Mouse (Mus musculus) forebrain, embryonic 15.5 days (tissue): ENCODE measurements around the gene Gnl1. TPM values are rescaled to one million over a fixed set of nuclear protein-coding genes. Genes with fewer than 3 reads are reported as not detected.

Source experiments
- ATAC-seq: fragments of 200-750 bp; cut with Nextera tagmentation; replicated peaks from 2 replicates; pipeline ENCODE4 v1.8.0; 2017; ENCODE audit warnings: mild to moderate bottlenecking, moderate TSS enrichment, moderate library complexity
- H3K27ac ChIP-seq: fragments of 300-500 bp; sonication (generic); replicated peaks from 2 replicates; pipeline ENCODE4 v1.5.1; 2015; ENCODE audit warnings: mild to moderate bottlenecking, inconsistent platforms
- H3K27me3 ChIP-seq: fragments of 300-500 bp; sonication (generic); 2 replicates; pipeline ENCODE4 v1.6.1; 2015; ENCODE audit warnings: inconsistent platforms
- H3K36me3 ChIP-seq: fragments of 300-500 bp; sonication (generic); 2 replicates; pipeline ENCODE4 v1.6.1; 2015; ENCODE audit warnings: mild to moderate bottlenecking, inconsistent platforms
- H3K4me1 ChIP-seq: fragments of 300-500 bp; sonication (generic); 2 replicates; pipeline ENCODE4 v1.6.1; 2015; ENCODE audit warnings: inconsistent platforms
- H3K4me2 ChIP-seq: fragments of 300-500 bp; sonication (generic); replicated peaks from 2 replicates; pipeline ENCODE4 v1.6.1; 2015; ENCODE audit warnings: mild to moderate bottlenecking, inconsistent platforms
- H3K4me3 ChIP-seq: fragments of 300-500 bp; sonication (generic); 2 replicates; pipeline ENCODE4 v1.5.1; 2015; ENCODE audit warnings: mild to moderate bottlenecking, inconsistent platforms
- H3K9ac ChIP-seq: fragments of 300-500 bp; sonication (generic); replicated peaks from 2 replicates; pipeline ENCODE4 v1.6.1; 2015; ENCODE audit warnings: mild to moderate bottlenecking, inconsistent platforms
- H3K9me3 ChIP-seq: fragments of 300-500 bp; sonication (generic); 2 replicates; pipeline ENCODE4 v1.6.1; 2016; ENCODE audit warnings: inconsistent platforms
- WGBS: fragments of 180-500 bp; shearing (Covaris S2); methylation state at CpG from one replicate; pipeline ENCODE4 v1.1.7; 2015; ENCODE audit warnings: mixed read lengths; 5-methylcytosine and 5-hydroxymethylcytosine counted together
- polyA plus RNA-seq: library from polyadenylated mRNA; unstranded; fragments of >200 nt; fragmentation: Nextera tagmentation; extraction: Ambion mirVana; gene quantifications from 2 replicates; pipeline ENCODE4 v1.2.1, GENCODE M21; 2015

Gene Gnl1
- polyA plus RNA-seq, 1 experiment from 2014 or later = 59.2 TPM

DNA sequence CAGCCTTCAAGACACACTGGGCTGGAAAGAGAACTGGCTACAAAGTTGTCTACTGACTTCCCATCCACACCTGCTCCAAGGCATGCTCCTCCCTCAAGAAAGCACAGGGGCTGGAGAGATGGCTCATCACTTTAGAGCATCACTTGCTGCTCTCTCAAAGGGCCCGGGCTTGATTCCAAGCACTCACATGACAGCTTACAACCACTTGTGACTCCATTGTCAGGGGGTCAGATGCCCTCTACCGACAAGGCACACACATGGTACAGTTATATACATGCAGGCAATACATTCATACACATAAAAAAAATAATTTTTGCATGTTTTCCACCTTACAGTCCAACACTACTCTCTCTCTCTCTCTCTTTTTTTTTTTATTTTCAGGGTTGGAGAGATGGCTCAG, 12.0 kb upstream of the Gnl1 start:
- 84% methylated on average over 2 of the region's 2 CpGs for WGBS
- no peak for ATAC-seq
- Histone ChIP-seq H3K27ac (no peak overlapping the region), H3K4me2 (no peak overlapping the region), H3K36me3 (peaks cover 27% of the 10 kb centered on the region), H3K27me3 (no peaks in the 10 kb centered on the region), H3K4me3 (no peak overlapping the region), H3K9me3 (no peaks in the 10 kb centered on the region), H3K4me1 (peaks cover 23% of the 10 kb centered on the region), H3K9ac (no peak overlapping the region)

DNA sequence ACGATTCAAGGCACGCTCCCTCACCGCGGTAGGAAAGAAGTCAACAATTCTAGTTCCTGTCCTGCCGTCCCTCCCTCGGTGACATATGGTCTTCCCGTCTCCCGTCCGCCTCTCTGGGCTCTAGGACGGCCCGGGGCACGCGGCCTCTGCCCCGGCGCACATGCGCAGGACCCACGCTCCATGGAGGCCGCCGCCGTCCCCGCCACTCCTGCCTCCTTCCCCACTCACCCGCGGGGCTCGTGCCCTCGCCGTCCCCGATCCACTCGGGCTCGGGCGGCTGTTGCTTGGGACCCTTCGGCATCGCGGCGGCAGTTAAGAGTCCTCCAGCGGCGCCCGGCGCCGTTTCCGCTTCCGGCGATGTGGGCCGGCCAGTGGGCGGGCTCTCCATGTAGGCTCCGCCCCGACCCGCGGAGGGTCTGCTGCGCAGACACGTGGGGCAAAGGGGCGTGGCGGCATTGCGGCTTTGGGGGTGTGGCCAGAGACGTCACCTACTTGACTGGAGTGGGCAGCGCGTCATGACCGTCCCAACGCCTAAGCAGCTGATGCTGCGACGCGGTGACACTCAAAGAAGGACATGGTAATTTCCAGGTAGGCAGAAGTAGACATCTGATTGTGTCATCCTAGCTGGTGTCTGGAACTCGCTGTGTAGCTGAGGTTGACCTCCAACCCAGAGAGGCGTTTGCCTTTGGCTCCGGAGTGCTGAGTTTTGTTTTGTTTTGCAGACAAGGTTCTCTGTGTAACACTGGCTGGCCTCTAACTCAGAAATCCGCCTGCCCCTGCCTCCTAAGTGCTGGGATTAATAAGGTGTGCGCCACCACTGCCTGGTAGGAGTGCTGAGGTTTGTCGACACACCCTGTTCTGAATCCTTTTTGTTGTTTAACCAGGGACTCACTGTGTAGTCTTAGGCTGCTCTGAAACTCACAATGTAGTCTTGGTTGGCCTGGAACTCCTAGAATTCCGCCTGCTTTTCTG, 9.9 kb upstream of the Gnl1 start, which contains the start of gene Abcf1:
Gene Abcf1, minus strand, starts transcription at position 344 of the 972 bp plus-strand sequence.
- Histone ChIP-seq H3K9ac (peak within 1 kb of the TSS; percentile 70), H3K4me1 (peaks cover 23% of the 10 kb centered on the region), H3K4me3 (peak within 1 kb of the TSS; percentile 54), H3K9me3 (no peaks in the 10 kb centered on the region), H3K27me3 (no peaks in the 10 kb centered on the region), H3K27ac (peak within 1 kb of the TSS; percentile 67), H3K4me2 (peak within 1 kb of the TSS; percentile 61), H3K36me3 (peaks cover 24% of the 10 kb centered on the region)
- peak; percentile 93 for ATAC-seq
- under 1% methylated on average over 68 of the region's 68 CpGs for WGBS

- Histone ChIP-seq H3K36me3 (peaks cover 28% of the 10 kb centered on the region), H3K9me3 (no peaks in the 10 kb centered on the region), H3K4me1 (peaks cover 23% of the 10 kb centered on the region), H3K4me2 (no peak overlapping the region), H3K27ac (no peak overlapping the region), H3K4me3 (no peak overlapping the region), H3K9ac (no peak overlapping the region), H3K27me3 (no peaks in the 10 kb centered on the region)
- WGBS = 72% methylated on average over 1 of the region's 1 CpGs
- ATAC-seq = no peak
Measured at GRCm38 (mm10) chr17:35972131-35972530, 7.5 kb upstream of the Gnl1 start.

DNA sequence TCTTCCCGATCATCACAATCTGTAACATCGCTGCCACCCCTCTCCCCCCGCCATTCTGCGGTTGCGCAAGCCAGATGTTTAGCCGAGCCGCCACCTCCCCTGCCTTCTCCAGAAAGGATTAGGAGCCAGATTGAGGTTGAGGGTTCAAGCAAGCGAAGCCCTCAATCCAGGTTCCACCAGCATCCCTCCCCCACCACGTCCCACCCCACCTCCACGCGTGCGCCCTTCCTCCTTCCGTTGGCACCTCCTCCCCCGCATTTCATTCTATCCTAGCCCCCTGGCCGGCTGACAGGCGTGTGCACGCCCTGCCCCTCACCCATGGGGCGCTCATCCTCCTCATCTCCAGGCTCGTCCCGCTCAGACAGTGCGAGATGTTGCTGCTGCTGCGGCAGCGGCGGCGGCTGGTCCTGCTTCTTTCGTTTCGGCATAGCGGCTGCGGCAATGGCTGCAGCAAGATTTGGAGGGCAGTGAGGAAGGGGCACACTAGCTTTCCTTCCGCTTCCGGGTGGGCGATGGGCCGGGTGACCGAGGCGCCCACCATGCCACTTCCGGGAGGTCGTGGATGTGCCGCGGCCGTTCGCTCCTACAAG, 745 bp upstream of the Gnl1 start:
- Histone ChIP-seq H3K9me3 (no peaks in the 10 kb centered on the region), H3K9ac (peak overlapping the region; percentile 66), H3K36me3 (peaks cover 34% of the 10 kb centered on the region), H3K4me3 (peak overlapping the region; percentile 91), H3K27me3 (no peaks in the 10 kb centered on the region), H3K27ac (peak overlapping the region; percentile 97), H3K4me2 (peak overlapping the region; percentile 86), H3K4me1 (peaks cover 22% of the 10 kb centered on the region)
- ATAC-seq = peak; percentile 89
- 1% methylated on average over 41 of the region's 41 CpGs for WGBS

- peak; percentile 55 for ATAC-seq
- under 1% methylated on average over 29 of the region's 29 CpGs for WGBS
- peak overlapping the region; percentile 97 for H3K27ac ChIP-seq
- peak overlapping the region; percentile 91 for H3K4me3 ChIP-seq
- no peaks in the 10 kb centered on the region for H3K27me3 ChIP-seq
- peak overlapping the region; percentile 86 for H3K4me2 ChIP-seq
- H3K4me1 ChIP-seq = peaks cover 22% of the 10 kb centered on the region
- H3K9me3 ChIP-seq = no peaks in the 10 kb centered on the region
- peaks cover 27% of the 10 kb centered on the region for H3K36me3 ChIP-seq
- H3K9ac ChIP-seq = peak overlapping the region; percentile 66
Measured at GRCm38 (mm10) chr17:35980363-35980754, 708 bp downstream of the Gnl1 start.

DNA sequence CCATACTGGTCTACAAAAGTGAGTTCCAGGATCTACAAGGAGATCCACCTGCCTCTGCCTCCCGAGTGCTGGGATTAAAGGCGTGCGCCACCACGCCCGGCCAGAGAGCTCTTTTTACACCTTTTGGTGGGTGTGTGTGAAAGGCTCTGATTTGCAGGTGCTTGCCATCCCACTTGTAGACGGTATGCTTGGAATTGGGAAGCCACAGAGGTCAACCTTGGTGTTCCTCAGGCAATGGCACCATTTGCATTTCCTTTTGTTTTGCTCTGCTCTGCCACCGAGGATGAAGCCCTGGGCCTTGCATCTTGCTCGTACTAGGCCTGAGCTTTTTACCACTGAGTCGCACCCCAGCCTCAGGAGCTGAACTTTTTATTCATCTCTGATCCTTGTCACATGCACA, 2.1 kb downstream of the Gnl1 start:
- H3K27me3 ChIP-seq = no peaks in the 10 kb centered on the region
- peaks cover 22% of the 10 kb centered on the region for H3K4me1 ChIP-seq
- peaks cover 36% of the 10 kb centered on the region for H3K36me3 ChIP-seq
- 91% methylated on average over 9 of the region's 9 CpGs for WGBS
- no peak overlapping the region for H3K4me2 ChIP-seq
- H3K27ac ChIP-seq = no peak overlapping the region
- H3K9ac ChIP-seq = no peak overlapping the region
- H3K4me3 ChIP-seq = no peak overlapping the region
- no peak for ATAC-seq
- H3K9me3 ChIP-seq = no peaks in the 10 kb centered on the region

GRCm38 (mm10) chr17:35991781-35992180, 12.1 kb downstream of the Gnl1 start:
- Histone ChIP-seq H3K9me3 (no peaks in the 10 kb centered on the region), H3K9ac (no peak overlapping the region), H3K36me3 (peaks cover 27% of the 10 kb centered on the region), H3K4me2 (no peak overlapping the region), H3K27ac (no peak overlapping the region), H3K4me1 (peaks cover 16% of the 10 kb centered on the region), H3K27me3 (no peaks in the 10 kb centered on the region), H3K4me3 (no peak overlapping the region)
- WGBS = 58% methylated on average over 10 of the region's 10 CpGs
- no peak for ATAC-seq

DNA sequence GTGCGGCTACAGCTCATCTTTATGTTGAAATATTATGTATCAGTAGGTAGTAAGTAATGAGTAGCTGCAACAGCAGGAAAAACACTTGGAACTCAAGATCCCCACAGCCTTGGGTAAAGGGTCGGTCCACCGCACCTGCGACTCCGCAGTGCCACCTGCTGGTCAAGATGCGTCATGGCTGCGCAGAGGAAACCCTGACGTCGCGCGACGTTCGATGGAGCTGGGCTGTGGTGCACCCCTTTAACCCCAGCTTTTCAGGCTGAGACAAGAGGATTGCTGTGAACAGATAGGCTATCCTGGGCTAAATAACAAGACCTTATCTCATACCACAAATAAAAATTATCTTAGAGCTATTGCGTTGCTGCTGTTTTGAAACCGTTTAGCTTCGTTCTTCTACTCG, 14.0 kb downstream of the Gnl1 start:
- H3K9ac ChIP-seq = no peak overlapping the region
- H3K27ac ChIP-seq = no peak overlapping the region
- no peaks in the 10 kb centered on the region for H3K9me3 ChIP-seq
- WGBS = 7% methylated on average over 17 of the region's 17 CpGs
- H3K36me3 ChIP-seq = peaks cover 12% of the 10 kb centered on the region
- H3K4me2 ChIP-seq = peak overlapping the region; percentile 65
- peak overlapping the region; percentile 66 for H3K4me3 ChIP-seq
- ATAC-seq = peak; percentile 74
- H3K27me3 ChIP-seq = no peaks in the 10 kb centered on the region
- peaks cover 26% of the 10 kb centered on the region for H3K4me1 ChIP-seq

DNA sequence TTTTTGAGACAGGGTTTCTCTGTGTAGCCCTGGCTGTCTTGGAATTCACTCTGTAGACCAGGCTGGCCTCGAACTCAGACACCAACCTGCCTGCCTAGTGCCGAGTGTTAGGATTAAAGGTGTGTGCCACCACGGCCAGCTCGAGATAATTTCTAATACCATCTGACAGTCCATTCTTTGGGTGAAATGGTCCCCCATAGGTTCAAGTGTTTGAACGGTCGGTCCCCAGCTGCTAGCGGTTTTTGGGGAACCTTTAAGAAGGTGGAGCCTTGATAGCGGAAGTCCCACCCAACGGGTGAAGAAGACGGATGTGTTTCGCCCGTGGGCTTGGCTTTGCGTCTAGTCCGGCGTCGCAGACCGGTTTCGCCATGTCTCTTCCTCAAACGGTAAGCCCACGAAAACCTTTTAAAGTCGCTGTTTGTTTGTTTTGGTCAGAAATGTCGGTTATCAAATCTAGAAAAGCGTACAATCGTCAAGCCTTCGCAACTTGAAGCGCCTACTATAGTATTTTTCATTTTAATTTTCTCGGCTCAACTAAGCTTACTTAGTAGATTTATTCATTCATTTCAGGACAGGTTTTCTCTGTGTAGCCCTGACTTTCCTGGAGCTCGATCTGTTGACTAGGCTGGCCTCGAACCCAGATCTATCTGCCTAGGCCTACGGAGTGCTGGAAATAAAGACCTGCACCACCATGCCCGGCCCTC, 14.7 kb downstream of the Gnl1 start:
- Histone ChIP-seq H3K27ac (peak overlapping the region; percentile 79), H3K36me3 (peaks cover 7% of the 10 kb centered on the region; the same call in 1 of the 2 replicates), H3K9me3 (no peaks in the 10 kb centered on the region), H3K4me1 (peaks cover 26% of the 10 kb centered on the region), H3K27me3 (no peaks in the 10 kb centered on the region), H3K9ac (peak overlapping the region; percentile 59), H3K4me3 (peak overlapping the region; percentile 66), H3K4me2 (peak overlapping the region; percentile 65)
- 2% methylated on average over 31 of the region's 31 CpGs for WGBS
- ATAC-seq = peak; percentile 80

DNA sequence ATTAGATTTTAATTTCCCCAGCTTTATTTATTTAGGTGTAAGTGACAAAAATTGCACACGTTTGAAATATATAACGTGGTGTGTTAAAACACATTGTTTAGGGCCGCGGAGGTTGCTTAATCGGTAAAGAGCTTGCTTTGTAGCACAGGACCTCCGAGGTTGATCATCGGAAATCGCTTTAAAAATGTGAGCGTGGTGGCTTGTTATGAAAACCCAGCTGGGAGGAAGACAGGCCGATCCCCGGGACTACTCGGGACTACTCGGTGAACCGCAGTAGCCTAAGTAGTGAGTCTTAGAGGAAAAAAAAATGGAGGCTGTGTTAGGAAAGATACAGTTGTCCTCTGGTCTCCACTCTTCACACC, 15.2 kb downstream of the Gnl1 start:
- WGBS = under 1% methylated on average over 14 of the region's 14 CpGs
- Histone ChIP-seq H3K36me3 (peaks cover 1% of the 10 kb centered on the region; the same call in 1 of the 2 replicates), H3K4me2 (peak overlapping the region; percentile 65), H3K27ac (peak overlapping the region; percentile 79), H3K4me1 (peaks cover 26% of the 10 kb centered on the region), H3K9me3 (no peaks in the 10 kb centered on the region), H3K9ac (peak overlapping the region; percentile 59), H3K27me3 (no peaks in the 10 kb centered on the region), H3K4me3 (peak overlapping the region; percentile 66)
- ATAC-seq = no peak

- H3K4me3 ChIP-seq = no peak overlapping the region
- H3K9me3 ChIP-seq = no peaks in the 10 kb centered on the region
- H3K9ac ChIP-seq = no peak overlapping the region
- no peaks in the 10 kb centered on the region for H3K27me3 ChIP-seq
- 2% methylated on average over 11 of the region's 11 CpGs for WGBS
- no peaks in the 10 kb centered on the region for H3K36me3 ChIP-seq
- H3K27ac ChIP-seq = no peak overlapping the region
- H3K4me2 ChIP-seq = no peak overlapping the region
- peaks cover 26% of the 10 kb centered on the region for H3K4me1 ChIP-seq
- peak; percentile 65 for ATAC-seq
Measured at GRCm38 (mm10) chr17:35996949-35997348, 17.3 kb downstream of the Gnl1 start.
